Mouse (Mus musculus) left cerebral cortex, postnatal 36 days (tissue): ENCODE results near the gene Txndc5. TPM values are rescaled to one million over a fixed set of nuclear protein-coding genes. Genes with fewer than 3 reads are reported as not detected.

Source experiments
- DNase-seq, 2 experiments: peaks; one replicate each; pipeline ENCODE4 v3.0.0; 2021 to 2022; ENCODE audit warnings: low spot score in 2 of 2, mixed read lengths in 1 of 2
- intact Hi-C: fragments of 180-260 bp; cut with DNase I; formaldehyde crosslinking; loops from one replicate; pipeline ENCODE4 v1.15.1; 2025
- total RNA-seq, 2 experiments: library from RNA; stranded (reverse); gene quantifications; 2 replicates each; pipeline ENCODE4 v1.2.3; 2021

Gene Txndc5
- total RNA-seq = 10 to 100 TPM; 45.8 to 49.6 TPM

- intact Hi-C loops = loop anchor here (5.0 kb wide), 1 partner anchor 186 kb away; no protein-coding TSS in a partner anchor
Observed at GRCm38 (mm10) chr13:38528687-38529294, at the start of gene Txndc5. TSS of gene Txndc5 (minus strand) at chr13:38528824.

GRCm38 (mm10) chr13:38574668-38575067 is 46.0 kb upstream of the Txndc5 start:
- intact Hi-C loops = no loop called here
- DNase-seq = no peak

More at GRCm38 (mm10) chr13:38528687-38529294, at the start of gene Txndc5:
- DNase-seq = no peak

GRCm38 (mm10) chr13:38573281-38573680 is 44.7 kb upstream of the Txndc5 start:
- DNase-seq = no peak
- intact Hi-C loops = no loop called here

GRCm38 (mm10) chr13:38565245-38565644 is 36.6 kb upstream of the Txndc5 start:
- no peak for DNase-seq
- intact Hi-C loops = no loop called here

- intact Hi-C loops = no loop called here
- no peak for DNase-seq
Observed at GRCm38 (mm10) chr13:38554611-38555010, 26.0 kb upstream of the Txndc5 start.

GRCm38 (mm10) chr13:38554210-38554609 is 25.6 kb upstream of the Txndc5 start:
- intact Hi-C loops = no loop called here
- no peak for DNase-seq

GRCm38 (mm10) chr13:38548681-38549080 is 20.1 kb upstream of the Txndc5 start:
- intact Hi-C loops = no loop called here
- DNase-seq = no peak

- intact Hi-C loops = no loop called here
- DNase-seq = no peak
Observed at GRCm38 (mm10) chr13:38547717-38548116, 19.1 kb upstream of the Txndc5 start.

- intact Hi-C loops = no loop called here
- DNase-seq = no peak
Observed at GRCm38 (mm10) chr13:38546754-38547153, 18.1 kb upstream of the Txndc5 start.

GRCm38 (mm10) chr13:38545460-38545859 is 16.8 kb upstream of the Txndc5 start:
- intact Hi-C loops = no loop called here
- DNase-seq = no peak

GRCm38 (mm10) chr13:38544769-38545445 is 16.3 kb upstream of the Txndc5 start:
- no peak for DNase-seq
- intact Hi-C loops = no loop called here

- no peak for DNase-seq
- intact Hi-C loops = no loop called here
Observed at GRCm38 (mm10) chr13:38543455-38544125, 15.0 kb upstream of the Txndc5 start.

- intact Hi-C loops = no loop called here
- no peak for DNase-seq
Observed at GRCm38 (mm10) chr13:38539192-38539900, 10.7 kb upstream of the Txndc5 start.

GRCm38 (mm10) chr13:38537521-38537920 is 8.9 kb upstream of the Txndc5 start:
- DNase-seq = no peak
- intact Hi-C loops = no loop called here

- no peak for DNase-seq
- intact Hi-C loops = no loop called here
Observed at GRCm38 (mm10) chr13:38534731-38535130, 6.1 kb upstream of the Txndc5 start.

GRCm38 (mm10) chr13:38534016-38534415 is 5.4 kb upstream of the Txndc5 start:
- intact Hi-C loops = no loop called here
- no peak for DNase-seq

- intact Hi-C loops = no loop called here
- DNase-seq = no peak
Observed at GRCm38 (mm10) chr13:38533461-38533860, 4.8 kb upstream of the Txndc5 start.

- intact Hi-C loops = no loop called here
Observed at GRCm38 (mm10) chr13:38531498-38531897, 2.9 kb upstream of the Txndc5 start.

GRCm38 (mm10) chr13:38529576-38529975 is 952 bp upstream of the Txndc5 start:
- intact Hi-C loops = loop anchor here (5.0 kb wide), 1 partner anchor 187 kb away; no protein-coding TSS in a partner anchor
- no peak for DNase-seq

More at GRCm38 (mm10) chr13:38531498-38531897, 2.9 kb upstream of the Txndc5 start:
- DNase-seq = no peak
